Mouse (Mus musculus): Measurements from ENCODE around the gene Gbp10.
"Not testable (repeated sequence)": the region's sequence is repeated elsewhere in the genome, so short reads cannot be mapped to it uniquely, and the experiment has no call there.

Gbp10 gene

DNA sequence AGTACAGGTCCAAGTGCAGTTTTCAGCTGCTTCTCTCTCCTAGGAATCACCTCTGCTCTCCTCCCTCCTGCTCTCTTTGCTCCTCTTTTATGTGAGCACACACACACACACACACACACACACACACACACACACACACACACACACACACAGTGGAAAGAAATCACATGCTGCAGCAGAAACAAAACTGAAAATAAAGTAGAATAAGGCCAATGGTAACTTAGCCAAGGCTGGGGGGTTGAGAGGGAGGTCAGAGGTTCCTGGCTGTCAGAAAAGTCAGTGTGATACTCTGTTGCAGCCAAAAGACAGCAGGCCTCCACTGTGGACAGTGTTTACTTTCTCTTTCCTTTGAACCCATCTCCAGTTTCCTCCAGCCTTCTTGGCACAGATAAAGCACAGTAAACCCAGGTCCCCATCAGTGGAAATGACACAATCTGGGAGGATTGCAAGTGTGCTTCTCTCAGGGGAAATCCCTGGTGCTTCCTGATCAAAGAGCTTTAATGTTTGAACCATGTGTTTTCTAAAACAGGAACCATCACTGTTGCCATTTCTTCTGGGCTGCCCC lies at the start of gene Gbp10:
Gene Gbp10 (minus strand): TSS at position 51 of the 565 bp plus-strand sequence.
- in situ Hi-C loops (cut with MboI, MseI), result loop anchor here (5.0 kb wide), 1 partner anchor 42 kb away; no protein-coding TSS in a partner anchor

DNA sequence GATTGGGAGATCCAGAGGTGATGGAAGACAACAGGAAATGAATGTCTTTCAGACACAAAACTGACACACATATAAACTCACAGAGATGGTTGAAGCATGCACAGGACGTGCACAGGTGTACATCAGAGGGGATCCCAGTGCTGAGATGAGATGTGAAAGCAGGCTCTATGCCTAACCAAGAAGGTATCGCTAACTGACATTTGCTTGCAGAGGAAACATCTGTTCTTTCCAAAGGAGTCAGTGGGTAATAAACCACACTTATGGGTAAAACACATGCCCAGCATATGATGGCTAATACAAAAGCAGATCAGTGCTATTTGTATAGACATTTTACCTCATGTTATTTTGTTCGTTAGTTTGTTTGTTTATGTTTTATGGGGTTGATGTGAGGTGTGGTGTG lies 21.3 kb upstream of the Gbp10 start:
- in situ Hi-C loops (cut with MboI, MseI), result loop anchor here (5.0 kb wide), 1 partner anchor 53 kb away; no protein-coding TSS in a partner anchor

DNA sequence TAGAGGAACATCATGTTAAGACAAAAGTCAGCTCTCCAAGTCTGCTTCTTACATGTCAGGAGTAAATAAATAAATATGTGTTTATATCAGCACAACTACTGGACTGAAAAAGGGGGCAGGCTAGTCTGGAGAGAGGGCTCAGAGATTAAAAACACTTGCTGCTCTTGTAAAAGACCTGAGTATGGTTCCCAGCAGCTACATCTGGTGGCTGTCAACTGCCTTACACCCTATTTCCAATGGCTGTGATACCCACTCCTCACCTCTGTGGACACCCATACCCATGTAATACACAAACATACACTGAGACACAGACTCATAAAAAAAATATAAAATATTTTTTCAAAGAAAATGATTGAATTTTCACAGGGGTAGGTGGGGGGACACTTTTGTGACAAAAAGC lies 13.2 kb upstream of the Gbp10 start:
- in situ Hi-C loops (cut with MboI, MseI), result no loop called here

DNA sequence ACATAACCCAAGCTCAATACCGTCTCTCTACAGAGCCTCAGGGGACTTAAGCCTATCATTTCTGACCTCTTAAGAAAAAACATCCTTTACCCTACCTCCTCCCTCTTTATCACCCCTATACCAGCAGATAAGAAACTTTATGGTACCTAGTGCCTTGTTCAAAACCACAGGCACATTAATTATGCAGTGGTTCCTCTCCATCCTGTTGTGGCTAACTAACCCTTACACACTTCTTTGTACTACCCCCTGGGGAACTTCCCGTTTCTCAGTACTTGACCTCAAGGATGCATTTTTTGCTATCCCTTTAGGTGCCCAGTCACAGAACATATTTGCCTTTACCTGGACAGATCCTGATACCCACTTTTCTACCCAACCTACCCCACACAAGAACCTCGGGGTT lies 5.4 kb upstream of the Gbp10 start:
- in situ Hi-C loops (cut with MboI, MseI), result loop anchor here (5.0 kb wide), 1 partner anchor 47 kb away; no protein-coding TSS in a partner anchor

DNA sequence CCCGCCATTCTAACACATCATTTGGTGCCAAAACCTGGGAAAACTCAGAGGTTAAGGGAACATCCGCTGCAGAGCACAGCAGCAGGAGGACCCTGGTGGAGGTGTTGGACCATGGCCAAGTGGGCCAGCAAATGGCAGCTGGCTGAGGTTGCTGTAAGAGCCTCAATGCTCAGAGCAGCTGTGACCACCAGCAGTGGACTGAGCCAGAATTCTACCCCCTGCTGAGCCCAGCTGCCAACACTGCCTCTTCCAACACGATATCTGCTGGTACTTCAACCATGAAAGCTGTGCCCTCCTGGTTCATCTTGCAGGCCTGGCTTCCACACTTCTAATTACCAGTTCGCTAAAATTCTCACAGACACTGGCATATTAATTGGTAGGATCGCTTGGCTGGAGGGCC lies 1.6 kb upstream of the Gbp10 start:
- in situ Hi-C loops (cut with MboI, MseI), result loop anchor here (5.0 kb wide), 1 partner anchor 44 kb away; no protein-coding TSS in a partner anchor

DNA sequence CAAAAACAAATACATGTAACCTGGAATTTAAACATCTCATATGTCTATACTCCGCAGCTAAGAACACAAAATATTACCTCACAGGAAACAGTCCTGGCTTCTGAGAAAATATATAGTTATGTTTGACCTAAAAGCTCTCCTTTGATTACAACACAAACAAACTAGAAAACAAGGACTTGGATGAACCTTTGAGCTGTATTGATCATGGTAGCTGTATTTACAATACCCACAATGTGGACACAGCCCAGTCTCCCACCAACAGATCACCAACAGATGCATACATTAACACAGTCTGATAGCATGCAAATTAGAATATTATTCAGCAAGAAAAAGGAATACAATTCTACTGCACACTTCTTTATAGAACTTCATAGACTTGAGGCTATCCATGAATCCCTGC lies 931 bp downstream of the Gbp10 start:
- in situ Hi-C loops (cut with MboI, MseI), result not testable (repeated sequence)

DNA sequence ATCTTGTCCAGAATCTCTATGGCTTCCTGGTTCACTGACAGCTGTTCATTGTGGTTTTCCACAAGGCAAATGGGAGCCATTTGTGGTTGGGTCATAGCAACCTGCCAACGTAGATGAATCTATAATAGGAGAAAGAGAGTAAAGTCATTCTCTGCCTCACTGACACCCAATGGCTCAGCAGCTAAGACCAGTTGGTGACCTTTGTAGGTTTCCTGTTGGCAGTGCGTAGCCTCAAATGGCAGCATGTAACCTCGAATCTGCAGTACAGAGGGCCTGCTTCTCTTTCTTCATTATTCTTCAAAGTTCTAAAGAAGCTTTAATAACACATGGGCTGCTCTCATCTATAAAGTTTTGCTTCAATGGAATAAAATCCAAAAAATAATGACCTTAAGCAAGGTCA lies 3.3 kb downstream of the Gbp10 start:
- in situ Hi-C loops (cut with MboI, MseI), result not testable (repeated sequence)

DNA sequence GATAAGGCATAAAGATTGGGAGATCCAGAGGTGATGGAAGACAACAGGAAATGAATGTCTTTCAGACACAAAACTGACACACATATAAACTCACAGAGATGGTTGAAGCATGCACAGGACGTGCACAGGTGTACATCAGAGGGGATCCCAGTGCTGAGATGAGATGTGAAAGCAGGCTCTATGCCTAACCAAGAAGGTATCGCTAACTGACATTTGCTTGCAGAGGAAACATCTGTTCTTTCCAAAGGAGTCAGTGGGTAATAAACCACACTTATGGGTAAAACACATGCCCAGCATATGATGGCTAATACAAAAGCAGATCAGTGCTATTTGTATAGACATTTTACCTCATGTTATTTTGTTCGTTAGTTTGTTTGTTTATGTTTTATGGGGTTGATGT lies 30.4 kb downstream of the Gbp10 start:
- in situ Hi-C loops (cut with MboI, MseI), result loop anchor here (5.0 kb wide), 1 partner anchor 53 kb away; no protein-coding TSS in a partner anchor

DNA sequence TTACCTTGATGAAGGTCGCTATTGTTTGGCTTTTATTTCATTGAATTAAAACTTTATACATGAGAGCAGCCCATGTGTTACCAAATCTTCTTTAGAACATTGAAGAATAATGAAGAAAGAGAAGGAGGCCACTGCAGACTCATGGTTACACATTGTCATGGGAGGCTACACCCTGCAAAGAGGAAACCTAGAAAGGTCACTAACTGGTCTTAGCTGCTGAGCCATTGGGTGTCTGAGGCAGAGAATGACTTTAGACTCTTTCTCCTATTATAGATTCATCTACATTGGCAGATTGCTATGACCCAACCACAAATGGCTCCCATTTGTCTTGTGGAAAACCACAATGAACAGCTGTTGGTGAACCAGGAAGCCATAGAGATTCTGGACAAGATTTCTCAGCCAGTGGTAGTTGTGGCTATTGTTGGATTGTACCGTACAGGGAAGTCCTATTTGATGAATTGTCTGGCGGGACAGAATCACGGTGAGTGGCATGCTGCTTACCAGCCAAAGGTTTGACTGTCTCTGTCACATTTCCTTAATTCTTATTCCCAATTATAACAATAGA lies 38.5 kb downstream of the Gbp10 start:
- in situ Hi-C loops (cut with MboI, MseI), result not testable (repeated sequence)

DNA sequence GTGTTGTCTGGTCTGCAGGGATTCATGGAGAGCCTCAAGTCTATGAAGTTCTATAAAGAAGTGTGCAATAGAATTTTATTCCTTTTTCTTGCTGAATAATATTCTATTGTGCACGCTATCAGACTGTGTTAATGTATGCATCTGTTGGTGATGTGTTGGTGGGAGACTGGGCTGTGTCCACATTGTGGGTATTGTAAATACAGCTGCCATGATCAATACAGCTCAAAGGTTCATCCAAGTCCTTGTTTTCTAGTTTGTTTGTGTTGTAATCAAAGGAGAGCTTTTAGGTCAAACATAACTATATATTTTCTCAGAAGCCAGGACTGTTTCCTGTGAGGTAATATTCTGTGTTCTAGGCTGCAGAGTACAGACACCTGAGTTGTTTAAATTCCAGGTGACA lies 40.2 kb downstream of the Gbp10 start:
- in situ Hi-C loops (cut with MboI, MseI), result loop anchor here (5.0 kb wide), 1 partner anchor 43 kb away; no protein-coding TSS in a partner anchor

DNA sequence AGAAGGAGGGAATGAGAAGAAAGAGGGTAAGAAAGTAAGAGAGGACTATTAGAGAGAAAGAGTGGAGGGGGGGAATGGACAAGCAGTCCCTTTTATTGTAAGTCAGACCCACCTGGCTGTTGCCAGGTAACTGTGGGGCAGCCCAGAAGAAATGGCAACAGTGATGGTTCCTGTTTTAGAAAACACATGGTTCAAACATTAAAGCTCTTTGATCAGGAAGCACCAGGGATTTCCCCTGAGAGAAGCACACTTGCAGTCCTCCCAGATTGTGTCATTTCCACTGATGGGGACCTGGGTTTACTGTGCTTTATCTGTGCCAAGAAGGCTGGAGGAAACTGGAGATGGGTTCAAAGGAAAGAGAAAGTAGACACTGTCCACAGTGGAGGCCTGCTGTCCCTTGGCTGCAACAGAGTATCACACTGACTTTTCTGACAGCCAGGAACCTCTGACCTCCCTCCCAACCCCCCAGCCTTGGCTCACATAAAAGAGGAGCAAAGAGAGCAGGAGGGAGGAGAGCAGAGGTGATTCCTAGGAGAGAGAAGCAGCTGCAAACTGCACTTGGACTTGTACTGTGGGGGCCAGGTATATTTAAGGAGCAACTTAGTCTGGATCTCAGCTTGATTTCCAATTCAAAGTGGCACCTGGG lies 41.3 kb downstream of the Gbp10 start:
- in situ Hi-C loops (cut with MboI, MseI), result loop anchor here (5.0 kb wide), 1 partner anchor 44 kb away; no protein-coding TSS in a partner anchor

DNA sequence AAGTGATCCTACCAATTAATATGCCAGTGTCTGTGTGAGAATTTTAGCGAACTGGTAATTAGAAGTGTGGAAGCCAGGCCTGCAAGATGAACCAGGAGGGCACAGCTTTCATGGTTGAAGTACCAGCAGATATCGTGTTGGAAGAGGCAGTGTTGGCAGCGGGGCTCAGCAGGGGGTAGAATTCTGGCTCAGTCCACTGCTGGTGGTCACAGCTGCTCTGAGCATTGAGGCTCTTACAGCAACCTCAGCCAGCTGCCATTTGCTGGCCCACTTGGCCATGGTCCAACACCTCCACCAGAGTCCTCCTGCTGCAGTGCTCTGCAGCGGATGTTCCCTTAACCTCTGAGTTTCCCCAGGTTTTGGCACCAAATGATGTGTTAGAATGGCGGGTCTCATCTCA lies 43.0 kb downstream of the Gbp10 start:
- in situ Hi-C loops (cut with MboI, MseI), result loop anchor here (5.0 kb wide), 1 partner anchor 46 kb away; no protein-coding TSS in a partner anchor

DNA sequence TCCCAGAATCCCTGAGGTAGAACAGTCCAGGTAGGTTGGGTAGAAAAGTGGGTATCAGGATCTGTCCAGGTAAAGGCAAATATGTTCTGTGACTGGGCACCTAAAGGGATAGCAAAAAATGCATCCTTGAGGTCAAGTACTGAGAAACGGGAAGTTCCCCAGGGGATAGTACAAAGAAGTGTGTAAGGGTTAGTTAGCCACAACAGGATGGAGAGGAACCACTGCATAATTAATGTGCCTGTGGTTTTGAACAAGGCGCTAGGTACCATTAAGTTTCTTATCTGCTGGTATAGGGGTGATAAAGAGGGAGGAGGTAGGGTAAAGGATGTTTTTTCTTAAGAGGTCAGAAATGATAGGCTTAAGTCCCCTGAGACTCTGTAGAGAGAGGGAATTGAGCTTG lies 46.8 kb downstream of the Gbp10 start:
- in situ Hi-C loops (cut with MboI, MseI), result not testable (repeated sequence)

DNA sequence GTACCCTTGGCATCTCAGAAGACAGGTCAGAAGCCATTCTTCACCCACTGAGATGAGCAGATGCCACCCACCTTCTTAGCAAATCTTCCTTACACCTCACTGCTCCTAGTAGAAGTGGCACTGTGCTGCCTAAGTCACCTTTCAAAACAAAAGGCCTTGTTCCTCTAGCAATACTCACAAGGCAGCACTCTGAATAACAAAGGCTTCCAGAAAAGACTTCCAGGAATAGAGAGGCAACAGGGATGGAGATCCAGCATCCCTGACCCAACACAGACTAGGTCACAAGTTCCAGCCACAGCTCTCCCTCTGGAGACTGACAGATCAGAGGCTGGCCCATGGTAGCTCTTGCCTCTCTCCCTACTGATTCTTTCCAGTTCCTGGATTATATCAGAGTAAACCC lies 57.9 kb downstream of the Gbp10 start:
- in situ Hi-C loops (cut with MboI, MseI), result no loop called here

Data from T-helper 2 cell (primary cell).